Mouse (Mus musculus): ENCODE results near the gene Cers1.

Cers1 gene

DNA sequence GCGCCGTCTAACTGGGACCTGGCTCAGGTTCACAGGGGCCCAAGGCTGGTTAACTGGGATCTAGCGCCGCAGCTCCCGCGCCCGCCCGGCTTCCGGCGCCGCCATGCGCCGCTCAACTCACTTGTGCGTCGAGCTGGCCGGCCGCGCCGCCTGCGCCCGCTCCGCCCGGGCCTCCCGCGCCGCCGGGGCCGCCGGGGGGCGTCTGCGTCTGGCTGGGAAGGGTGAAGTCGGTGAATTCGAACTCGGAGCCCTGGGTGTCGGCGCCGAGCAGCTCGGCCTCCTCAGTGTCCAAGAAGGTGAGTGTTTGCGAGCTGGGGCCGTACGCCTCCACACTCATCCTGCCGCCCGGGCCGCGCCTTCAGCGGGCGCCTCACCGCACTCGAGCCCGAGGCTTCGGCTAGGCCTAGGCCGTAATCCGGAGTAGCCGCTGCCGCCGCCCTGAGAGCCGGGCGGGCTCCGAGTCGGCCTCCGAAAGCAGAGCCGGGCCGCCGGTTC, 37.1 kb downstream of the Cers1 start:
- DNase-seq (ENCODE audit: low read depth), result no peak

DNA sequence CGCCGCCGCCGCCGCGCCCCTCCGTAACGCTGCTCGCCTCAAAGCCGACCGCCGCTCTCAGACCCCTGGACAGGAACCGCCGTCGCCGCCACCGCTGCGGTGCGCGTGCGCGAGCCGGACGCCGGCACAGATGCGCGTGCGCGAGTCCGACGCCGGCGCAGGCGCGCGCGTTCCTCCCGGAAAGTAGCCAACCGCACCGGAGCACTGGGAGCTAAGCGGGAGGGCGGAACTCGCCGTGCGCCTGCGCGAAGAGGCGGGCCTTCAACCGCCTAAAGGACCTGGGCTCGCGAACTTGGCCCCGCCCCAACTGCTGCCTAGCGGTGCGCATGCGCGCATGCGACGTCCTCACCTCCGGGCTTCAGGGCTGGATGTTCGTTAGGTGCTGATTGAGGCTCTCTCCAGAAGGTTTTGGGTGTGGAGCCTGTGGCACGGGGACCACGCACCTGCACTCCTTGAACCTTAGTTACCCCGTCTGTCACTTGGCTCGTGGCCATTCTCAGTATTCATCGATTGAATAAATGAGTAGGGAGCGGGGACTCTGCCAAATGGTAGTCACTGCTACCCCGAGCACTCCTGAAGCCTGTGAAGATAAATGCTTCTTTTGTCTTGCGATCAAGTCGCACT, 37.7 kb downstream of the Cers1 start, which contains the start of gene Upf1:
Gene Upf1, minus strand, starts transcription at position 85 of the 624 bp plus-strand sequence.
- DNase-seq (ENCODE audit: low read depth), result peak; percentile 99

DNA sequence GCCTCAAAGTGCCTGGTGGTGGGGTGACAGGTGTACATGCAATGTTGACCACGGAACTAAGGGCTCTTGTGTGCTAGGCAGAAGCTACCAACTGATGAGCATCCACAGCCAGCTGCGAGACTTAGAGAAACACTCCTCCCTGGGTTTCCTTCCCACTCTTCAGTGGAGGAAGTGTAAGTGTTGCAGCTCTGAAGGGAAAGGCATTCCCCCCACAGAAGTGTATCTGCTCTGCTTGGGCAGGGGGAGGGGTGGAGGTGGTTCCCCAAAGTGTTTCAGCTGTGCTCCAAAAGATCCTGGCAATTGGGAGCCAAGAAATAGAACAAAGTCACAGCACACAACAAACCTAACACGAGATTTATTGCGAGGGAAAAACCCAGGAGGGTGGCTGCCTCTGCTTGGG, 38.4 kb downstream of the Cers1 start:
- DNase-seq (ENCODE audit: low read depth), result no peak

DNA sequence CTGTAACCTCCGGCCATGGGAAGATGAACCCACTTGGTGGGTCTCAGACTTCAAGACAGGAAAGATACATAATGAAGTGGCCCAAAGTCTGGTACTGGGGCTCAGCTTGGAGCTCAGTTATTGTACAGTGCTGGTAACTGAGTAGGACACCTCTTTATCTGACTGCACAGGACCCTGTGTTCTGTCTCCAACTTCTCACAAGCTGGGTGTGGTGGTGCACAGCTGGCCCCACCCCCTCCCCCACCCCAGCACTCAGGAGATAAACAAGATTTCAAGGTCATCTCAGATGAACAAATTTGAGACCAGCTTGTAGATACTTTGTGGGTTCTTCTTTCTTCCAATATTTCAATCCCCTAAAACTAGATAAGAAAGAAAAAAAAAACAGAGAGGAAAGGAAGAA, 40.5 kb downstream of the Cers1 start:
- peak; percentile 67 for DNase-seq (ENCODE audit: low read depth)

DNA sequence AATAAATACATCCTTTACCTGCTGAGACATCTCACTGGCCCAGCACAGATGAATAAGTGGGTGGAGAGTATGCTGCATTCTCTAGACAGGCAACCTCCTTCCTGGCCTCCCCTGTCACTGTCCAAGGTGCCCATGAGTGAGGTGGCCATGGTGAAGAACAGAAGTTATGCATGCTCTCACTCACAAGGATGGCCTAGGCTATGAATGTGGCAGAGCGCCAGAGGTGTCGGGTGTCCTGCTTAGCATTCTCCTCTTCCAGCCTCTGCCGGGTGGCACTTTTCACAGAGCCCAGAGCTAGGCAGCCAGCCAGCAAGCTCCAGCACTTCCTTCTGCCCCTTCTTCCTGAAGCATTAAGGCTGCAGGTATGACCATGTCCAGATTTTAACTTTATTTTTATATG, 43.8 kb downstream of the Cers1 start:
- no peak for DNase-seq (ENCODE audit: low read depth)

DNA sequence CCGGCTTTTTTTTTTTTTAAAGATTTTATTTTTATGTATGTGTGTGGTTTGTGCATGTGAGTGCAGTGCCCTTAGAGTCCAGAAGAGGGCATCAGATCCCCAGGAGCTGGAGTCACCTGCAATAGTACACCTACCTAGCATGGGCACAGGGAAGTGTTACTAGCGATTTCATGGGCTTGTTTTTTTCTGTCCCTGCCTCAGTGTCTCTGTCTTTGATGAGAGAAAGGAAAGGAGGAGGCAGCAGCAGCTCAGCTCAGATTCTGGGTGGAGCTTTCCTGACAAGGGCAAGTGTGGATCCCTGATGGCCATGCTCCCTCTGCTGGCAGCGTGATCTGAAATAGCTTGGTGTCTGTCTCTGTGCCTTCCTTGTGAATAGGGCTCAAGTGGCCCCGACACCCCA, 45.2 kb downstream of the Cers1 start:
- no peak for DNase-seq (ENCODE audit: low read depth)

DNA sequence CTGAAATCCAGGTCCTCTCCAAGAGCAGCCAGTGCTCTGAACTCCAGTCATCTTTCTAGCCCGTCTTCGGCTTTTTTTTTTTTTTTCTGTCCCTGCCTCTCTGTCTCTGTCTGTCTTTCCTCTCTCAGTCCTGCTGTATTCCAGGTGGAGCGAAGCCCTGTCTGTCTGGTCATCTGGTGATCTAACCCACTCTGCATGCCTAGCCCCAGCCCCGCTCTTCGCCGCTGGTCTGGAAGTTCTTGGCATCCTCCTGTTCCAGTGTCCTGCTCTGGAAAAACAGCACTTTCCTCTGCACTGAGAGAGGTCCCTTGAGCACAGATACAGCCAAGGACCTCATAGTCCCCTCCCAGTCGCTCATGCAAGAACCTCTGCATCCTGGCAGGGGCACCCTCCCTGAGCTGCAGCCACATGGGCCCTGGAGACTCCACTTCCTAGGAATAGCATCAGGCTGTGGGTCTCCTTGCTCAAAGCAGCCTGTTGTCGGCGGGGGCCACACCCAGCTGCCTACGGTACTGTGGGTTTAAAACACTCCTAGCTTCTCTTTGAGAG, 46.0 kb downstream of the Cers1 start:
- no peak for DNase-seq (ENCODE audit: low read depth)

DNA sequence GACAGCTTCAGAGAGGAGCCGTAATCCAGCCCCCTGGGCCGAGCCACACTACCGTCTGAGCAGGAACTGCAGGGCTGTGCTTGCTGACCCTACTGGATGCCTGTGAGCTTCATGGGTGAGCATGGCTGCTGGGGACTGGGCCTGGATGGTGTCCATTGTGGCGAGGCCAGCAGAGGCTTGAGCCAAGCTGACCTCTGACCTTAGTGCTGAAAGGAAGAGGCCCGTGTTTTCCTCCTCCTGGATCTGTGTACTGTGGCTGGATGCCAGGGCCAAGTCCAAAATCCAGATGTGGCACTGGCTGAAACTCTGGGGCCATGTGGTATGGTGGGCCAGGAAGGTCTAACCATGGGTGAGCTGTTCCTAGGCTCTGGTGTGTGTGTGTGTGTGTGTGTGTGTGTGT, 48.5 kb downstream of the Cers1 start:
- no peak for DNase-seq (ENCODE audit: low read depth)

DNA sequence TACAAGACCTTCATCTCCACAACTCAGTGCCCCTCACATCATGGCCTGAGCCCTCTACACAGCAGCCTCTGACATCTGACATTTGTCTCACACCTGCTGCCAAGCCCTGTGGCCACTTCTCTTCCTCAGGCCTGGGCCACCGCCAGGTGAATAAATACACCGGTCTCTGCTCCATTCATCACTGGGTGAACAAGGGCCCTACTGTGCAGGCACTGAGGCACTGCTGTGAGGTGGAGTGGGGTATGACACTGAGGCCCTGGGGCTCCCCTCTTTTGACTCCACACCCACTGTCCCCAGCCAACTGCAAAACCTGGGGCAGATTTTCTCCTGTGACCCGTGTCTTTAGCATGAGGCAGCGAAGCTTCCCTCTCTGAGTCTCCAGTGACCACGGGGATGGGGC, 51.0 kb downstream of the Cers1 start:
- DNase-seq (ENCODE audit: low read depth), result no peak

DNA sequence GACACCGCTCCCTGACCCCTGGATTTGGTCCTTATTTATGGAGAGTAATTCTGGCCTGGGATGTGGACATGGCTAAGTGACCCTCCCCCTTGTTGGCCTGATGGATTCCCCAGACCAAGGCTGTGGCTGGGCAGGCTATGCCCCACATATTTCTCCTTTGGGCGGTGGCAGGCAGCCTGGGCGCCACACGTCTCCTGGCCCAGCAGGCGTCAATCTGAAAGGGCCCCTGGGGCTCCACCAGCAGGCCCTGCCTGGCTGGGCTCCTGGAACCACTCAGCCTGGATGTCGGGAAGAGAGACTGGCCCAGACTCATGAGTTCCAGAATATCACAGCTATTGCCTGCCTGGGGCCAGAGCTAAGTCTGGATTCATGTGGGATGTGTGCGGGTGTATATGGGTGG, 54.9 kb downstream of the Cers1 start:
- DNase-seq (ENCODE audit: low read depth), result no peak

DNA sequence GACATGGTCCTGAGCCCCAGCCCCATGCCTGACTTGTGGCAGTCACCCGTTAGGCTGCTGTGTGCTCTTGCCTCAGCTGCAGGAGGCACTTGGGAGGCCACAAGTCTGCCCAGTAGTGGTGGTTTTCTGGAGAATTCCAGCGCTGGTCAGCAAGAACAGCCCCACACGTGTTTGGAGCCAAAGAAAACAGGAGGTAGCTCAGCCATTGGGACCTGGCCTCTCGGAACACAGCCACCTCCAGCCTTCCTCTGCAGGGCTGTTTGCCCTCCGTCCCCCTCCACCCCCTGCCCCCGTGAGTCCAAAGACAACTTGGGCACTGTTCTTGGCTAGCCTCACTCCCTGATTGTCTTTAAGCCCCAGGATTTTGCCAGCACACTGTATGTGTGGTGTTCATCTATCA, 56.4 kb downstream of the Cers1 start:
- DNase-seq (ENCODE audit: low read depth), result no peak

DNA sequence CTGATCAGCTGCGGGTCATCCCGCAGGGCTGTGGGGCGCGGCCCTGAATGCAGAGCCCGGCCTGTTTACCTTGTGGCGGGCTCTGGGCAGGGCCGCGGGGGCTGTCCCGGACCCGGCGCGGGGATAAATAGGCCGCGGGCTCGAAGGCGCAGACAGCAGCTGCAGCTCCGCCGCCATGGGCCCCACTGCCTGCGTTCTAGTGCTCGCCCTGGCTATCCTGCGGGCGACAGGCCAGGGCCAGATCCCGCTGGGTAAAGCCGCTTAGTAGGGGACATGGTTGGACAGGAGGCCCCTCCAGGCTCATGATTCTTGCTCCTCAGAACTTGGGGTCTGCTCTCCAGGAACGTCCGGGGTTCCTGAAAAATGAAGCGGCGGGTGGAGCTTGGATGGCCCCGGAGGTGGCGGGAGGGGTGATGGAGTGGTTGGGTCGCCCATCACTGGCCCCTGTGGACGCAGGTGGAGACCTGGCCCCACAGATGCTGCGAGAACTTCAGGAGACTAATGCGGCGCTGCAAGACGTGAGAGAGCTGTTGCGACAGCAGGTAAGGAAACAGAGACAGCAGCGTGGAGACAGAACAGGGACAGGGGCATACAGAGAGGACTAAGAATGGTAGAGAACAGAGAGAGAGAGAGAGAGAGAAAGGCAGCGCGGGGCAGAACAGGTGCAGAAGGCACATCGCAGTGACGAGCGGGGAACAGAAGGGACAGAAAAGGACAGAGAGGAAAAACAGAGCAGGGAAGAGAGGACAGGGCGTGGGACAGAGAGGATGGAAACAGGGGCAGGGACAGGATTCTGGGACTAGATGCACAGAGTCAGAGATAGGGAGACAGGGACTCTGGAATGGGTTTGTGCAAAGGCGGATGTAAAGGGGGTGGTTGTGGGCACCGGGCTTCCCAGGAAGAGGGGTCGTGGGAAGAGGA, 58.1 kb downstream of the Cers1 start, which contains the start of gene Comp:
Gene Comp, plus strand, starts transcription at position 162 of the 921 bp plus-strand sequence.
- no peak for DNase-seq (ENCODE audit: low read depth)

DNA sequence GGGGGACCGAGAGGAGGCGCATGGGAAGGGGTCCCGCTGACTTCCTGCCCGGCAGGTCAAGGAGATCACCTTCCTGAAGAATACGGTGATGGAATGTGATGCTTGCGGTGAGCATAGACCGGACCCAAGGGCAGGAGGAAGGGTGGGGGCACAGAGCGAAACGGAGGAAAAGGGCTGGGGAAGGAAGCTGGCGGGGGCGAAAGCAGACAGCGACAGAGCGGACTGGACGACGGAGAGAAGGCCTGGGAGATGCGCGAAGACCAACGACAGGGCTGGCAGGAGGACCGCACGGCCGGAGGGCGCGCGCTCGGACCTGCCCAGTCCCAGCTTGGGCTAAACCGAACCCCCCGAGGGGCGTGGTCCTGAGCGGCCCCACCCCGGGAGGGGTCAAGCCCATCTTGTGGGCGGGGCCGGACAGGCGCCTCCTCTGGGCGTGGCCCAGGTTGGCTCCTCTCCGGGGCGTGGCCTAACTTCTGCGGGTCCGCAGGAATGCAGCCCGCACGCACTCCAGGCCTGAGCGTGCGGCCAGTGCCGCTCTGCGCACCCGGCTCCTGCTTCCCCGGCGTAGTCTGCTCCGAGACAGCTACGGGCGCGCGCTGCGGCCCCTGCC, 58.8 kb downstream of the Cers1 start:
- DNase-seq (ENCODE audit: low read depth), result peak; percentile 62

DNA sequence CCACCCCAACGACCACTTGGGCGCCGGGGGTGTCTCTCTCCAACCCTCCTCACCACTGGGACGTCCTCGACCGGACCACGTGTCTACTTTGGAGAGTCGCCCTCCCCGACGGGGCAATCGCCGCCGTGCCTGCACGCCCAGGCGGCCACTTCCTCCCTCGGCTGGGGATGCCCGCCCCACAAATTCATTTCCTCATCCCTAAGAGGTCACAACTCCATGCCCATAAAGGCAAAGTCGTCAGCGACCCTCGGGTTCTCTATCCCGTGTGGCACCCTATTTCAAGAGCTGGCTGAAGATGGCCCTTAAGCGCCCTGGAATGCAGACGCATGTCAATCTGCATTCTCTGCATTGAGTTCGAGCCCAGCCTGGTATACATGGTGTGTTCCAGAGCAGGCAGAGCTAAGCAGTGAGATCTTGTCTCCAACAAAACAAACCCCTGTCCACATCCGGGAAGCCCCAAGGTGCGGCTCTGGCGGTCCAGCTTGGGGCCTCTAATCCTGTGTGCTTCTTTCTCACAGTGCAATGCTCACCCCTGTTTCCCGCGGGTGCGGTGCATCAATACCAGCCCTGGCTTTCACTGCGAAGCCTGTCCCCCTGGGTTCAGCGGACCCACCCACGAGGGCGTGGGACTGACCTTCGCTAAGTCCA, 59.8 kb downstream of the Cers1 start:
- no peak for DNase-seq (ENCODE audit: low read depth)

DNA sequence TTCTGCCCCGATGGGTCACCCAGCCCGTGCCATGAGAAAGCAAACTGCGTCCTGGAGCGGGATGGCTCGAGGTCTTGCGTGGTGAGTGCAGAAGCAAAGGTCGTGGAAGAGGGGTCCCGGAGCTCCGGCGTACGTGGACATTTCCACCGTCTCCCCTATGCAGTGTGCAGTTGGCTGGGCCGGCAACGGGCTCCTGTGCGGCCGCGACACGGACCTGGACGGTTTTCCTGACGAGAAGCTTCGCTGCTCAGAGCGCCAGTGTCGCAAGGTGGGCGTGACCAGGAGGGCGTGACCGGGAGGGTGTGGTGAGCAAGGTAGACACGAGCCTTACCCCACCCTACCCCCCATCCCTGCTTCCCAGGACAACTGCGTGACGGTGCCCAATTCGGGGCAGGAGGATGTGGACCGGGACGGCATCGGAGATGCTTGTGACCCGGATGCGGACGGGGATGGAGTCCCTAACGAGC, 60.7 kb downstream of the Cers1 start:
- no peak for DNase-seq (ENCODE audit: low read depth)

DNA sequence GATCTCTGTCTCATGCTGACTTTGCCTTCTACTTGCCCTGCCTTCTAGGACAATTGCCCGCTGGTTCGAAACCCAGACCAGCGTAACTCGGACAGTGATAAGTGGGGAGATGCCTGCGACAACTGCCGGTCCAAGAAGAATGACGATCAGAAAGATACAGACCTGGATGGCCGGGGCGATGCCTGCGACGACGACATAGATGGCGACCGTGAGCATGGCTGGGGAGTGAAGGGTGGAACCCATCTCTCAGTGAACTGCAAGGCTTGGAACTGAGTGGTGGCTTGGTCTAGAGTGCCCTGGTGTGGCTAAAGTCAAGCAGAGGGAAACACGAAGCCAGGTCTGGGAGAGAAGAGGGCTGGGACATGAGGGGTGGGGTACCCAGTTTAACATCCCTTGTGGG, 61.5 kb downstream of the Cers1 start:
- DNase-seq (ENCODE audit: low read depth), result no peak

DNA sequence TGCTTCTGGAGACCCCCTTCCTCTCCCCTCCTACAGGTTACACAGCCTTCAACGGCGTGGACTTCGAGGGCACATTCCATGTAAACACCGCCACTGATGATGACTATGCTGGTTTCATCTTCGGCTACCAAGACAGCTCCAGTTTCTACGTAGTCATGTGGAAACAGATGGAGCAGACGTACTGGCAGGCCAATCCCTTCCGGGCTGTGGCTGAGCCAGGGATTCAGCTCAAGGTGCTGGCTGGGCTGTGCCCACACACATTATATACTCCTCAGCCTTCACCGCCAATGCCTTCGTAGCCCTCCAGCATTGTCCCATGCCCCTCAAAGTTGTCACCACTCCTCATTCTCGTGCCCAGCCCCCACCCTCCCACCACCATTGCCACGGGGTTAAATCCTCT, 64.5 kb downstream of the Cers1 start:
- no peak for DNase-seq (ENCODE audit: low read depth)
